Mouse (Mus musculus): ENCODE measurements at regions not wholly inside any gene's neighbourhood (a gene's known extent, or its start where the extent isn't known, plus 50 kb on each side); places are given as distances from the start of the nearest gene placed in this dataset.

- peak in 1 of 2 experiments; percentile 14 for DNase-seq (ENCODE audit: low spot score in 2 of 2)
- intact Hi-C loops (cut with DNase I), result no loop called here
Measured at GRCm38 (mm10) chr12:68242683-68243082, 916.3 kb downstream of the Rps29 start.

DNA sequence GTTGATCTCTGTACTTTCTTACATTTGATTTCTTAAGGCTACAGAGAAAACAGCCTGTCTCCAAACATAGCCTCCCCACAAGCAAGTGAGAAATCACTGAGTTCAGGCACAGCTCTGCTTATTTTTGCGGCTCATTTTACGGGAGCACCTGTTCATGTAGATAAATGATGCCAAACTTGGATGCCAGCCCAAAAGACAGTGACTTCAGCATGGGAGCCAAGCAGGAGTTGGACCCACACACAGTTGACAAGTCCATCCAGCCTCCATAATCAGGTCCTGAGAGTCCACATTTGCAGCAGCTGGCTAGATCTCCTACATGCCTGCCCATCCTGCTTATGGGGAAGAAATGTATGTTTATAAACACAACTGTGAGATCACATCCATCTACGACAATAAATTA is 927.2 kb downstream of the Rps29 start:
- DNase-seq (ENCODE audit: low spot score in 2 of 2), result peak; percentile 20
- intact Hi-C loops (cut with DNase I), result no loop called here

DNA sequence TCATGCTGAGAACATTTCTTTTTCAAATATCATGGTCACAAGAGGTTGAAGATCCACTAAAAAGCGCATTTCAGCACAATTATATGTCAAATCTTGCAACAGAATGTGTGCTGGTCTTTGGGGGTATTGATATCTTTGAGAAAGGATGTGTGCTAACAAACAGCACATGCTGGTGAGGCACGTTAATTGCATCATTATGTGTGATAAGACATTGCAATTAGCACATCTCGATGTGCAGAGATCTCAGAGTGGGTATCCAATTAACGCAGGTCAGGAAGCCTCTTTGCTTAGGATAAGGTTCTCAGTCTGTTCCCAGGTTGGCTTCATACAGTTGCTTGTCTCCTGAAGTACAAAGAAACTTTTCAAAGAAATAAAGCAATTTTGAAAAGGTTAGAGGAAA is 941.9 kb downstream of the Rps29 start:
- intact Hi-C loops (cut with DNase I), result no loop called here
- DNase-seq (ENCODE audit: low spot score in 2 of 2), result no peak

GRCm38 (mm10) chr12:68208302-68208701 is 950.7 kb downstream of the Rps29 start:
- peak; percentile 16 to 29 for DNase-seq (ENCODE audit: low spot score in 2 of 2)
- intact Hi-C loops (cut with DNase I), result no loop called here

DNA sequence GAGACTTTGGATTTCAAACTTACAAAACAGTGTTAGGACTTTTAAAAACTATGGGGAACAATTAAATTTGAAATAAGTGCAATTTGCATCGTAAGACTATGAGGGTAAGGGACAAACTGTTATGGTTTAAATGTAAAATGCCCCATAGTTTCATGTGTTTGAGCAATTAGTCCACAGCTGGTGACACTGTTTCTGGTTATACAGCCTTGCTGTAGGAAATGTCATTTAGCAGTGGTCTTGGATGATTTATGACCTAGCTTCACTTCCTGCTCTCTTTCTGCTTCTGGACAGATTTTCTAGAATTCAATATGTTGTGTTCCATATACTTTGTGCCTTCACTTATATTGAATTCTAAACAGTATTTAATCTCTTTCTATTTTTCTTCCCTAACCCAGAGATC is 961.5 kb upstream of the Mdga2 start:
- DNase-seq (ENCODE audit: low spot score in 2 of 2), result no peak
- intact Hi-C loops (cut with DNase I), result no loop called here

- no peak for DNase-seq (ENCODE audit: low spot score in 2 of 2)
- intact Hi-C loops (cut with DNase I), result no loop called here
Measured at GRCm38 (mm10) chr12:68161317-68161716, 939.0 kb upstream of the Mdga2 start.

- no peak for DNase-seq (ENCODE audit: low spot score in 2 of 2)
Measured at GRCm38 (mm10) chr12:68148066-68148465, 925.7 kb upstream of the Mdga2 start.

DNA sequence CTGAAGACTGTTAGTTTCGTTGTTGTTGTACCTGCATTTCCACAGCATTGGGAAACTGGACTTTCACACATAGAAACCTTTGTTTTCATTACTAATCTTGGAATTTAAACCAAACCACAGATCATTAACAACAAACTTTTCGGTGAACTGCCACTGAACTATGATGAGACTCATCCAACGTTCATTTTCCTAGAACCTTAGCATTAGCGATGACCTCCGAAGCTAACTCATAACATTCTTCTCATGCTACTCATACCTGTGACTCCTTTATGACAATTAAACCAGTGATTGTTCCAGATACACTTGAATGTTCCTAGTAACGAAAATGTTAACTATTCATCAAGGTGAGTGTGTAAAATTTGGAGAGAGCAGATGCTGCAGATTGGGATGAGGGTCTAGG is 917.5 kb upstream of the Mdga2 start:
- intact Hi-C loops (cut with DNase I), result no loop called here
- no peak for DNase-seq (ENCODE audit: low spot score in 2 of 2)

More at GRCm38 (mm10) chr12:68148066-68148465, 925.7 kb upstream of the Mdga2 start:
- intact Hi-C loops (cut with DNase I), result no loop called here

DNA sequence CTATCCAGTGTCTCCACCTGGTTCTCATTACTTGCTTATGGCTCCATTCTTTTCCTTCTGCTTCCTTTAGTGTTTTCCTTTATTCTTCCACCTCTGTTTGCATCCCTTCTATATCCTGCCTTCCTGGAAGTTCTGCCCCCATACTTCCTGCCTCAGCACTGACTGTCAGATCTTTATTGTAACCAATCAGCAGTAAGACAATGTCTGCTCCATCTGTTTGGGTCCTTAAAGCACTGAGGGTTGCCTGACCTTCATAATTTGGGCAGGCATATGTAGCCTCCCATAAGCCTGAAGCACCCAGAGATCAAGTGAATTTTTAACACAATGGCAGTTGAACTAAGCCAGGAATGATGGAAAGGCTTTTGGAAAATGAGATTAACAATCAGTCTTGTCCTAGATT is 909.4 kb upstream of the Mdga2 start:
- intact Hi-C loops (cut with DNase I), result no loop called here
- no peak for DNase-seq (ENCODE audit: low spot score in 2 of 2)

- no peak for DNase-seq (ENCODE audit: low spot score in 2 of 2)
- intact Hi-C loops (cut with DNase I), result no loop called here
Measured at GRCm38 (mm10) chr12:68115762-68116161, 893.4 kb upstream of the Mdga2 start.

Data from left cerebral cortex, postnatal 25 days (tissue).